Mouse (Mus musculus) bone marrow macrophage, adult 2 months (primary cell): ENCODE measurements around the gene Dhodh.

Experiments
- CTCF ChIP-seq: IDR thresholded peaks from 2 replicates; pipeline ENCODE4 v1.5.1; 2012; ENCODE audit warnings: low read depth, mild to moderate bottlenecking, low read length, moderate library complexity
- POLR2A ChIP-seq: IDR thresholded peaks from 2 replicates; pipeline ENCODE4 v1.6.1; 2012; ENCODE audit warnings: mild to moderate bottlenecking, low read depth, low read length, borderline replicate concordance

DNA sequence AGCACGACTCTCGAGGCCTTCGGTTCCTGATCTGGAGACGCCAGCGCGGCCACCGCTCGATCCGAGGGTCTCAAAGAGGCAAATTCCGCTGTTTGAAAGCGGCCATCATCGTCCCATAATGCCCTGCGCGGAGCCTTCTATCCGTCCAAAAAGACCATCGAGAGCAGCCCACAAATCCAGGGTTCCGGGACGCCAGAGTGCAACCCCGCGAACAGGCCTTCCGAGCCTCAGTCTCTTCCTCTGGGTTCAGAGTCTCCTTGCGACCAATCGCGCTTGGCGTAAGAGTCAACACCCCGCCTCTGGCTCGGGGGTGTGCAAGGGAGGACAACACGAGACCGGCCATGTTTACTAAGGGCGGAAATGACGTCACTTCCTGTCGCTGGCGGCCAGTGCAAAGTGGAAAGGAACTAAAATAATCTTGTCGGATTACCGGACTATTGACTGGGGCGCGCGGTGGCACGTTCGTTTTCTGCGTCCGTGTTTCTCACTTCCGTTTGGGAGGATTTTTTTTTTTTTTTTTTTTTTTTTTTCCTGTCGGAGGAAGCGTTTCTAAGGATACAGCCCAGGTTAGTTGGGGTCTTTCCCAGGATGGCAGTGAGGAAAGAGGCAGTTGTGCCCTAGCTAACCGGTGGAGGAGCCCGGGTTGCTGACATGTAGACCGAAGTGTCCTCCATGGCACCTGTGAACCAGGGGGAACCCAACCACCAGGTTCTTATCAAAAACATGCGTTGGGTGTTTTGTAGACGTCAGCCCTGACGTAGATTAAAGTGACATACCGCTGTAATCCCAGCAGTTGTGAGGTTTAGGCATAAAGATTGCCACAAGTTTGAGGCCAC, 42.8 kb downstream of the Dhodh start, which contains the start of the genes Dhx38 and Txnl4b:
- no peak for TF ChIP-seq CTCF
- no peak for TF ChIP-seq POLR2A
